Mouse (Mus musculus): ENCODE measurements around the gene Psip1.
"Not testable (repeated sequence)": the region's sequence is repeated elsewhere in the genome, so short reads cannot be mapped to it uniquely, and the experiment has no call there.

The Psip1 gene

DNA sequence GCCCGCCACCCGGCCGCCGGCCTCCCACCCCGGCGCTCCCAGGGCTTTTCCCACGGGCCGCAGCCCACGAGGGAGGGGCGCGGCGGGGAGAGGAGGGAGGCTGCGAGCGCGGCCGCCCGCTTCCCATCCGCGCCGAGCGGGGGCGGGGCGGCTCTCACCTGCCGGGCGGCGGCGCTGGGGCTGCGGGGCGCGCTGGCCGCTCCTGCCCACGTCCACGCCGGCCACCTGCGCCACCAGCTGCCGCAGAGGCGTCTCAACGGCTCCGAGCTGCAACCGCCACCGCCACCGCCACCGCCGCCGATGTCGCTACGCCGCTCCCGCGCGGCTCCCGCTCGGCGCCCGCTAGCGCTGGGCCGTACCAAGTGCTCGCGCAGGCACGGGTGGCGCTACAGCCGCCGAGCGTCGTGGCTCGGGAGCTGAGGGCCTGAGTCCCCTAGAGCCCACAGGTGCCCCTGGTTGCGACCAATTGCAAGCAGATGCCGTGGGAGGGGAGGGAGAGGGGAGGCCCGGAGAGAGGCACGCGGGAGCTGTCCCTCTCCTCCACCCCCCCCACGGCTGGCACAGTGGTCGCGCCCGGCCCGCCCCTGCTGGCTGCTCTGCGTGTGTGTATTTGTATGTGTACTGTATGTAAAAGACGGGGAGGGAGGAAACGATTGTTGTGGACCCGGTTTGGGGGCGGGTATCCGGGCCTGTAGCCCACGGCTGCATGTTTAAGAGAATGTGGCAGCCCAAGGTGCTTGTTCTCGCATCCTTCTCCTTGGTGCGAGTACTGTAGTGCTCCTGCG, at the start of gene Psip1:
Psip1 (minus strand) TSS at position 343 of the 785 bp plus-strand sequence.
- no peak for DNase-seq (ENCODE audit: extremely low read depth, low read depth, low spot score)

DNA sequence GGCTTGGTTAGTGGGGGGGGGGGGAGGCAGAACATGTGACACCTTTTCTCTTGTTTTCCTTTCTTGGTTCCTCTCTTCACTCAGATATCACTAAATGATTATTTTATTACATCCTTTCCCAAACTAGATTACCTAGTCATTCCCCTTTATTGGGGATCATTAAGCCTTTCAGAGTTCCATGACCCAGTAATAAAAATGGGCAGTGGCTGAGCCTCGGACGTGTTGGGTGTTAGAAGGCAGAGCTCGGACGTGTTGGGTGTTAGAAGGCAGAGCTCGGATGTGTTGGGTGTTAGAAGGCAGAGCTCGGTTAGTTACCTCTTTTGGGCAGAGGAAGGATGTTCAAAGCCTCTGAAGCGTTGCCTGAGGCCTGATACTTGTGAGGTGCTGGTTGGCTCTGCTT, 47.8 kb upstream of the Psip1 start:
- DNase-seq (ENCODE audit: extremely low read depth, low read depth, low spot score) = no peak

DNA sequence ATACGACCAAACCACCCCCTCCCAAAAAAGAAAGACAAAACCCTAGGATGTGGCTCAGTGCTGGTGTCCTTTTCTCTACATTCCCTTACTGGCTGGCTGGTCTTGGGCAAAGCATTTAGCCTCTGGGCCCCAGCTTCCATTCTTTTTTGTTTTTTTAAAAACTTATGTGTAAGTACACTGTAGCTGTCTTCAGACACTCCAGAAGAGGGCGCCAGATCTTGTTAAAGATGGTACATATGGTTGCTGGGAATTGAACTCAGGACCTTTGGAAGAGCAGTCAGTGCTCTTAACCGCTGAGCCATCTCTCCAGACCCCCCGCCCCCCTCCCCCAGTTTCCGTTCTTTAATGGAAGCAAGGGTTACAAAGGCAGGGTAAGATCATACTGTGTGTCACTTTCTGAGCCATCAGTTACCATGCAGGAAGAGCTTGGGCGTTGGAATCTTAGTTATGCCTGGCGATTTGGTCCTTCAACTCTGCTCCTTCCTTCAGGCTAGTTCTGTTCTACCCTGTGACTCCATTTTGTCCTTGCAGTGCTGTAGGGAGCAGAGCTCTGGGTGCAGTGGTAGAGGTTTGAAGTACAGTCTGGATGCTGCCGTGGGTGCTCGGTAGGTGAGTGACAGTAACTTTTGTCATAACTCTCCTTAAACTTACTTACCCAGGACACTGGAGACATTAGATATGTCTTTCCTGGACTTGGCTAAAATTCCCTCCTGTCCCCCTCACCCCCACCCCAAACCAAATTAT, 47.1 kb upstream of the Psip1 start:
- no peak for DNase-seq (ENCODE audit: extremely low read depth, low read depth, low spot score)

DNA sequence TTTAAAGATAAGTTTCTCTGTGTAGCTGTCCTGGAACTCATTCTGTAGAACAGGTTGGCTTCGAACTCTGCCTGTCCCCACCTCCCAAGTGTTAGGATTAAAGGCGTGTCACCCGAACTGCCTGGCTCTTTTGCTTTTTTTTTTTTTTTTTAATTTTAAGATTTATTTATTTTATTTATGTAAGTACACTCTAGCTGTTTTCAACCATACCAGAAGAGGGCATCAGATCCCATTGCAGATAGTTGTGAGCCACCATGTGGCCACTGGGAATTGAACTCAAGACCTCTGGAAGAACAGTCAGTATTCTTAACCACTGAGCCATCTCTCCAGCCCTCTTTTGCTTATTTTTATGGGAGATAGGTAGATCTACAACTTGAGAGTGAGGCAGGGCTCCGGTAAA, 43.8 kb upstream of the Psip1 start:
- DNase-seq (ENCODE audit: extremely low read depth, low read depth, low spot score) = not testable (repeated sequence)

DNA sequence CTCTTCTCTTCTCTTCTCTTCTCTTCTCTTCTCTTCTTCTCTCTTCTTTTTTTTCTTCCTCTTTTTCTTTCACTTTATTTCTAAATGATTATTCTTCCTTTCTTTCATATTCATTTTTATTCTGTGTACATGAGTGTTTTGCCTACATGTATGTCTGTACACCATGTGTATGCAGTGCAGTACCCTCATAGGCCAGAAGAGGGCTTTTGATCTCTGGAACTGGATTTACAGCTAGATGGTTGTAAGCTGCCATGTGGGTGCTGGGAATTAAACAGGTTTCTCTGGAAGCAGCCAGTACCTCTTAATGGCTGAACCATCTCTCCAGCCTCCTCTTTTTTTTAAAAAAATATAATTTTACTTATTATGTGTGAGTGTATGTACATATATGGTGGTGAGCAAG, 41.7 kb upstream of the Psip1 start:
- DNase-seq (ENCODE audit: extremely low read depth, low read depth, low spot score) = no peak

DNA sequence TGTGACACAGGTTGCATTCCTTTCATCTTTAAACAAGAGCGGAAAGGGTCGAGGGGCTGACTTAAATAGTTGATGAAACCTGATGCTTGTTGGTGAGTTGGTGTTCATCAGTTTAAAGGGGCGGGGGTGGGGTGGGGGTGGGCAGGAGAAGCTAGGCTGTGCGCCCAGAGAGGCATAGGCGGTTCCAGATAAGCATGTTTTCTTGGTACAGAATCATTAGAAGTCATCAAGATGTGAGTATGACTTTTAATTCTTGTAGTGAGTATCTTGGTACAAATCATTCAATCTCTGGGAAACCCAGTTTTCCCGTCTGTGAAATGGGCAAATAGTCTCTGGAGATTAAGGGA, 40.7 kb upstream of the Psip1 start:
- no peak for DNase-seq (ENCODE audit: extremely low read depth, low read depth, low spot score)

DNA sequence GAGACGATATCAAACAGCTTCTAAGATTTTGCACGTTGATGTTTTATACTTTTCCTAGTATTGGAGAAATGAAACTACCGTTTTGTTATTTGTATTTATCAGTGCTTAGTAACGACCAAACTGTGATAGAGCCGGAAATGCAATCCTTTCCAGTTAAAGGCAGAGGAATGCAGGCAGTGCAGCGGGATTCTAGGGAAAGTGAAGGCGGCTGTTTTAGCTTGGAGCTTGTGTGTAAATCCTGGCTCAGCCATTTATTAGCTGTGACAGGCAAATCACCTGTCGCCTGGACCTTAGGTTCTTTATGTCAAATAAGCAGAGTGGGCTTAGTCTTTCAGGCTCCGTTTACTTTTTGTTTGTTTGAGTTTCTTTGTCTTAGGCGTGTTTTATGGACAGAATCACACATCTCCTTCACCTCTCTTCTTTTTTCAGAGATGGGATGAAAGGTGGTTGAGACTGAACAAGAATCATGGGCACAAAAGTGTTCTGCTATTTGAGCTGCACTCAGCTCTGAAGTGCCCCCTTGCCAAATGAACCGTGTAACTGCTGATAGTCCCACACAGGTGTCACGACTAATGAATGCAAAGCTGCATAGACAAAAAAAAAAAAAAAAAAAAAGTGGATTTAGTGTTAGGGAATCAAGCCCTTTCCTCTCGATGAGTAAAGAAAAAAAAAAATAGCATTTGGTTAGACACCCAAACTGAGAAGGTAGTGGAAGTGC, 40.2 kb upstream of the Psip1 start:
- DNase-seq (ENCODE audit: extremely low read depth, low read depth, low spot score) = no peak

DNA sequence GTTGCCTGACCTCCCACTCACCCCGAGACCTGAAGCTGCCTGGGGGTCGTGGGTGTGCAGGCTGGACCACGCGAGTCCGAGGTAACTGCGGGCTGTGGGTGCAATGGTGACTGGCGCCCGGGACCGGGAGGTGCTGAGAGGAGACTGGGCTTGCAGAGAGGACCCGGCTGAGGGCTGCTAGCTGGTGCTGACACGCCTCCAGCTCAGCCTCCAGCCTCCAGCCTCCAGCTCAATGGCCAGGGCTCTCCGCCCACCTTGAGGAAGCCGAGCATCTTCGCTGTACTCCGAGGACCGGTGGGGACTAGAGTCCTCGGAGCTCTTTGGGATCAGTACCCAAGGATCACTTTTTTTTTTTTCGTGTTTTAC, 39.4 kb upstream of the Psip1 start:
- no peak for DNase-seq (ENCODE audit: extremely low read depth, low read depth, low spot score)

DNA sequence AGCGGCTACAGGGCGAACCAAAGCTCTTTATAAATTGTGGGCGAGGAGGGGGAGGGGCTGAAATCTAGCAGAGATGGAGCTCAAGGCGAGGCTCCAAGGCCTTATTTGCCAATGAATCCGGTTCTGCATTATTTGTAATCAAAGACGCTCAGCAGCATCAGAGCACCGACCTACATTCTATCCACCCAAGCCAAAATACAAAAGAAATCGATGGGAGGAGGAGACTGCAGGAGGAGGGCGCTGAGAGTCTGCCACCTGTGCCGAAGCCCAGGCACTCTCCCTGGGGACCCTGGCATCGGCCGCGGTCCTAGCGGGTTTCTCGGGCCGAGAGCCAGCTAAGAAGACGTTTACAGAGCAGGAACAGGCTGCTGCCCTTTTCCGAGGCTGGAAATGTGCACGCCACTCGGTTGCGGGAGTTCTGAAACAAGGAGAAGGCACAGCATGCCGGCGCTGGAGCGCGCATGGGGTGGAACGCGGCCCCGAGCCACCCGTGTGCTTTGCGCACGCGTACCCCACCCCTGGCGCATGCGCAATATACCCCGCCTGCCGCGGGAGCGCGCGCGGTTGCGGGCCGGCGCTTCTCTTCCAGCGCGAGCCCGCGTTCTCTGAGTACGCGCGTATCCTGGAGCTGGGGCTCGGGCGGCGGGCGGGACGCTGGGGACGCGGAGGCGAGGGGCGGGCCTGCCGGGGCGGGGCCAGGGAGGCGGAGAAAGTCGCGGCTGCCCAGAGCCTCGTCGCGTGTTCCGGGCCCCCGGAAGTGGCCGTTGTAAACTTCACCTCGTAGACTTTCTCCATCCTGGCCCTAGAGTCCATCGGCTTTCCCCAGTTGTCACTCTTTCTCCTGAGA, 38.8 kb upstream of the Psip1 start, which contains the start of gene Ccdc171:
Ccdc171 (plus strand) TSS at position 703 of the 847 bp plus-strand sequence.
- no peak for DNase-seq (ENCODE audit: extremely low read depth, low read depth, low spot score)

DNA sequence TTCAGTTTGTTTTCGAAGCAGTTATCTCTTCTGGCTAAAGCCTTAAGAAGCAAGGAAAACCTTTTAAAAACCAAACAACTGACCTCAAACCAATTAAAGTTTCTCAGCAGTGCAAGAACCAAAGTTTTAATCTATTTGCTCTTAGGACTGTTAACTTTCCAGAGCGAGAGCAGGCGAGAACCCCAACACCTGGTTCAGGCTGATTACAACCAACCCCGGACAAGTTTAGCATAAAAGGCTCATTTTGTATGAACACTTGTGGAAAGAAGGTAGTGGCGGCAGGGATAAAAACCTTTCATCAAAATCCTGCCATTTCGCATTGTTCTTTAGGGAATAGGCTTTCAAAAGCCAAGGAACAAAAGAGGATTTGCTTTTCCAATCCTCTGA, 38.2 kb upstream of the Psip1 start:
- no peak for DNase-seq (ENCODE audit: extremely low read depth, low read depth, low spot score)

DNA sequence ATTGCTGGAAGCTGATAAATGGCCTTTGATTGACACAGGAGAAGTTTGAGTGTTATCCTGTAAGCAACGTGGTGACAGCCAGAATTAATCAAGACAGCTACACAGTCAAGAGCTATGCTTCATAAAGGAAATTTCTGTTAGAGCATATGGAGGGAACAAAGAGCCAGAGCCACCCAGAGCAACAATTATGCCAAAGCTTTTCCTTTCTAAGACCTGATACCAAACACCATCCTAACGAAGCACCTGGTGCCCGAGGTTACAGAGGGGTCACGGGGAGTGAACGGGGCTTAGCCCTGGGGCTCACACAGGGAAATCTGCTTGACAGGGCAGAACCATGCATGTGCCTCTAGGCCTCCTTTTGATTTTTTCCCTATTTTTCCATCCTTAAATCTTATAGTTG, 35.8 kb upstream of the Psip1 start:
- no peak for DNase-seq (ENCODE audit: extremely low read depth, low read depth, low spot score)

DNA sequence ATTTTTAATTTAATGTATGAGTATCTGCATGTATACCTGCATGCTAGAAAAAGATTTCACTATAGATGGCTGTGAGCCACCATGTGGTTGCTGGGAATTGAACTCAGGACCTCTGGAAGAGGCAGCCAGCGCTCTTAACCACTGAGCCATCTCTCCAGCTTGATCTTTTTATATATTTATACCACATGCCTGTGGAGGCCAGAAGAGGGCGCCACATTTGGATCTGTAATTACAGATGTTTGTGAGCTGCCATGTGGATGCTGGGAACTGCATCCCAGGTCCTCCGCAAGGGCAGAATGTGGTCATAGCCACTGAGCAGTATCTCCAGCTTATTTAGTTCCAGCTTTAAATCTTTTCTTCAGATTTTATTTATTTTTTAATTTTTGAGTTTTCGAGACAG, 34.0 kb upstream of the Psip1 start:
- no peak for DNase-seq (ENCODE audit: extremely low read depth, low read depth, low spot score)

DNA sequence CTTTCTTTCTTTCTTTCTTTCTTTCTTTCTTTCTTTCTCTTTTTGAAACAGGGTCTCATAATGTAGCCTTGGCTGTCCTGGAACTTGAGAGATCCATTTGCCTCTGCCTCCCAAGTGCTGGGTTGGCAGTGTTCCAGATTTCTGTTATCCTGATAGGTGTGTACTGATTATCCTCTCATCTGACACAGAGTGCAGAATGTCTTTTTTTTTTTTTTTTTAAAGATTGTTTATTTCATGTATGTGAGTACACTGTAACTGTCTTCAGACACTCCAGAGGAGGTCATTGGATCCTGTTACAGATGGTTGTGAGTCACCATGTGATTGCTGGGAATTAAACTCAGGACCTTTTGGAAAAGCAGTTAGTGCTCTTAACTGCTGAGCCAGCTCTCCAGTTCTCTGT, 33.5 kb upstream of the Psip1 start:
- no peak for DNase-seq (ENCODE audit: extremely low read depth, low read depth, low spot score)

DNA sequence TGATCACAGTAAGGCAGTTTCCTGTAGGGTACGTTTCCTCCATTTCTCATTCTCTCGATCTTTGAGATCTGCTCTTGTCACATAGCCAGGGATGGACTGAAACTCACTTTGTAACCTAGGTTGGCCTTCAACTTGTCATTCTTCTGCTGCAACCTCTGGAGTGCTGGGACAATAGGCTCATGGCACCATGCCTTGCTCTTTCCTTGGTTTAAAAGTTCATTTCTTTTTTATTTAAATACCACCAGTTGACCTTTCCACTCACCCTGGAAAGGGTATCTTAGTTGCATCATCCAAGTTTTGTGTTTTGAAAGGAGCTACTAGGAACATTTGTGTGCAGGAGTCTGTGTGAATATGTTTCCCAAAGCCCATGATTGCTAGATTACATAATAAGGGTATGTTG, 32.9 kb upstream of the Psip1 start:
- no peak for DNase-seq (ENCODE audit: extremely low read depth, low read depth, low spot score)

DNA sequence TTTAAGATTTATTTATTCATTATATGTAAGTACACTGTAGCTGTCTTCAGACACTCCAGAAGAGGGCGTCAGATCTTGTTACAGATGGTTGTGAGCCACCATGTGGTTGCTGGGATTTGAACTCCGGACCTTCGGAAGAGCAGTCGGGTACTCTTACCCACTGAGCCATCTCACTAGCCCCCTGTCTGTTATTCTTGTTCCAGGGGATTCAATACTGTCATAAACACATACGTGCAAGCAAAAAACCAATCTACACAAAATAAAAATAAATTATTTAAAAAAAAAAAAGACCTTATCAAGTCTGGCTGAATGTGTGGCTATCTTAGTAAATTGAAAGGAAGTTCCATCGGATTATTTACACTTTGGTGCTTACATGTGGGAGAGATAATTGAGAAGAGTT, 29.9 kb upstream of the Psip1 start:
- not testable (repeated sequence) for DNase-seq (ENCODE audit: extremely low read depth, low read depth, low spot score)

DNA sequence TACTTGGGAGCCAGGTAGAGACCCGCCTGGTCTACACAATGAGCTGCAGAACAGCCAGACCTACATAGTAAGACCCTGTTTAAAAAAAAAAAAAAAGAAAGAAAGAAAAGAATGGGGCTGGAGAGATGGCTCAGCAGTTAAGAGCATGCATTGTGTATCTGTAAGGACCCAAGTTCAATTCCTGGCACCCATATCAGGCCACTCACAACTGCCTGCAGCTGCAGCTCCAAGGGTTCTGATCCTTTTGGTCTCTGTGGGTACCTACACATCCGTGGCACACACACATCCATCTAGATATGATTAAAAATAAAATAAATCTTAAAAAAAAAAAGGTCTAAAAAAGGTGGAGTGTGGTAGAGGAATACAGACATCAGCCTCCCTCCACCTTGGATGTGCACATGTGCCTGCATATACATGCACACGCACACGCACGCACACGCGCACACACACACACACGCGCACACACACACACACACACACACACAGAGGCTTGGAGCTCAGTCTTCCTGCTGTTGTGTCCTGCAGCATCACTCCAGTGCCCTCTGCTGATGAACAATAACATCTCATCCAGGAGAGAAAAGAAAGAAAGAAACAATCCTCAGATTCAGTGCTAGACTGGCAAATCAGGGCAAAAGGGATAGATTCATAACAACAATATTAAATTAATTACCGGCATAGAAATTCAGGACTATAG, 28.9 kb upstream of the Psip1 start:
- DNase-seq (ENCODE audit: extremely low read depth, low read depth, low spot score) = no peak

DNA sequence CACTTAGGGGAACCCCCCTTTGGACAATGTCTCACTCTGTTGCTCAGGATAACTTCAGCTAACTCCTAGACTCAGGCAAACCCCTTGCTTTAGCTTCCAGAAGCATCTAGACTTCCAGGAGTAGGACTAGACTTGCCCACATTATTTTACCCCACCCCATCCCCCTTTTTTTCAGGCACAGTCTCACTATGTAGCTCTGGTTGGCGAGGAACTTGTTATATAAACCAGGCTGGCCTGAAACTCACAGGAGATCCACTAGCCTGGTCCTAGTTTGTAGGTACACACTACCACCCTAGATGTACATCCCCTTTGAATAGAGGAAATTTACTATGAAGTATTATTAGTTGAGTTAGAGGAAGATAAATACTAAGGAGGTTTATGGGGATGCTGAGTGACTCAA, 27.9 kb upstream of the Psip1 start:
- no peak for DNase-seq (ENCODE audit: extremely low read depth, low read depth, low spot score)

DNA sequence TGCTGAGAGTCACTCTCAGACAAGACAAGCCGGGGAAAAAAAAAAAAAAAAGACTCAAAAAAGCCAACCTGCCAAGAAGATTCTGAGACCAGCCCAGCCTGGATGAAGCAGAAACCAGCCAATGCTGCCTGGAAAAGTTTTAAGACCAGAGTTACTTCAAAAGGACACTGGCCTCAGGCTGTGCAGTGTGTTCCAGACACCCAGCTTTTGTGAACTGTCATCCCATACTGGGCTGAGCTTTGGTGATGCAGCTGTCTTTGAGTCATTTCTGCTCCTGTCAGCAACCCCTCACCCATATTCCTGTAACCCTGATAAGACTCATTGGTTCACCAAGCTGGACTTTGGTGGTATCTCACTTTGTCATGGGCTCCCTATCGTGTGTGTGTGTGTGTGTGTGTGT, 26.4 kb upstream of the Psip1 start:
- DNase-seq (ENCODE audit: extremely low read depth, low read depth, low spot score) = no peak

DNA sequence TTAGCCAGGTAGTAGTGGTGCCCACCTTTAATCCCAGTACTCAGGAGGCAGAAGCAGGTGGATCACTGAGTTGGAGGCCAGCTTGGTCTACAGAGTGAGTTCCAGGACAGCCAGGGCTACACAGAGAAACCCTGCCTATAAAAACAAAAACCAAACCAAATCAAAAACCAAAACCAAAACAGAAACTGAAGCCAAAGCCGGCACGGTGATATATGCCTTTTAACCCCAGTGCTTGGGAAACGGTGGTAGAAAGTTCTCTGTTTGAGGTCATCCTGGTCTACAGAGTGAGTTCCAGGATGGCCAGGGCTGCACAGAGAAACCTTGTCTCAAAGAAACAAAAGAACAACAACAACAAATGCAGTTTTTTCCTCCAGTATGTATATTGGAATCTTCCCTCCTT, 26.0 kb upstream of the Psip1 start:
- no peak for DNase-seq (ENCODE audit: extremely low read depth, low read depth, low spot score)

DNA sequence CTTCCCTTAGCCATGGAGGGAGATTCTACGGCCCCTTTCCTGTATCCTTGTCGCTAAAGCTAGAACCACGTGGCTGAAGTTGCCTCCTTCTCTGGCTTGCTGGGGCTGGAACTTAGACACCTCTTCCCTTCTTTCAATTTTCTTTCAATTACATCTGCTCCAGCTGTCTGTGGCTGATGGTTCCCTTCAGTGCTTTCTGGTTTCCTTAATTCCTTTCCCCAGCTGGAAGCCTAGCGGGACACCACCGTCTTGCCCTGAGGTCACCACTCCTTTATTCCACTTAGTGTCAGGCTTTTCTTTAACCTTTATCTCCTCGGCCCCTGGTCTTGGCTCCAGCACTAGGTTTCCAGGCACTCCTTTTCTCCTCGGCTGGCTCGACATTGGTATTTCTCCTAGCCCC, 24.8 kb upstream of the Psip1 start:
- DNase-seq (ENCODE audit: extremely low read depth, low read depth, low spot score) = no peak

DNA sequence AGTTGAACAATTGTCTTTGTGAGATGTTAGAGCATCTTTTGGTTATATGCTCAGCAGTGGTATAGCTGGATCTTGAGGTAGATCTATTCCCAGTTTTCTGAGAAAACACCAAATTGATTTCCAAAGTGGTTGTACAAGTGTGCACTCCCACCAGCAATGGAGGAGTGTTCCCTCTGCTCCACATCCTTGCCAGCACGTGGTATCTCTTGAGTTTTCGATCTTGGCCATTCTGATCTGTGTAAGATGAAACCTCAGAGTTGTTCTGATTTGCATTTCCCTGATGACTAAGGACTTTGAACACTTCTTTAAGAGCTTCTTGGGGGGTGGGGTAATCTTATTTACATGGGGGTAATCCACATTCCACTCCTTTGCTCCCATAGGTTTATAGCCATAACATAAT, 23.3 kb upstream of the Psip1 start:
- DNase-seq (ENCODE audit: extremely low read depth, low read depth, low spot score) = no peak

All from fat pad, adult 2 months (tissue).